Mouse (Mus musculus): ENCODE data around the gene Lrrc46.

Gene Lrrc46

GRCm38 (mm10) chr11:97041022-97041899 lies at the start of gene Lrrc46, which contains the start of gene Mrpl10:
TSS of gene Lrrc46 (minus strand) at chr11:97041407.
TSS of gene Mrpl10 (plus strand) at chr11:97041560.
- DNase-seq, result peak; percentile 84

- no peak for DNase-seq
Observed at GRCm38 (mm10) chr11:97086365-97086764, 45.2 kb upstream of the Lrrc46 start.

GRCm38 (mm10) chr11:97084821-97085505 lies 43.8 kb upstream of the Lrrc46 start:
- no peak for DNase-seq

- DNase-seq, result peak; percentile 80
Observed at GRCm38 (mm10) chr11:97083401-97084140, 42.4 kb upstream of the Lrrc46 start.

GRCm38 (mm10) chr11:97082977-97083376 lies 41.8 kb upstream of the Lrrc46 start:
- DNase-seq, result peak; percentile 70

- DNase-seq, result no peak
Observed at GRCm38 (mm10) chr11:97080291-97080690, 39.1 kb upstream of the Lrrc46 start.

GRCm38 (mm10) chr11:97078751-97079150 lies 37.5 kb upstream of the Lrrc46 start:
- DNase-seq, result no peak

GRCm38 (mm10) chr11:97074235-97074634 lies 33.0 kb upstream of the Lrrc46 start:
- DNase-seq, result no peak

- no peak for DNase-seq
Observed at GRCm38 (mm10) chr11:97072533-97072932, 31.3 kb upstream of the Lrrc46 start.

- no peak for DNase-seq
Observed at GRCm38 (mm10) chr11:97071129-97071528, 29.9 kb upstream of the Lrrc46 start.

- no peak for DNase-seq
Observed at GRCm38 (mm10) chr11:97069770-97070169, 28.6 kb upstream of the Lrrc46 start.

GRCm38 (mm10) chr11:97069333-97069732 lies 28.1 kb upstream of the Lrrc46 start:
- no peak for DNase-seq

GRCm38 (mm10) chr11:97066656-97067360 lies 25.6 kb upstream of the Lrrc46 start:
- DNase-seq, result no peak

GRCm38 (mm10) chr11:97065538-97066295 lies 24.5 kb upstream of the Lrrc46 start:
- DNase-seq, result no peak

GRCm38 (mm10) chr11:97063921-97064295 lies 22.7 kb upstream of the Lrrc46 start:
- DNase-seq, result no peak

GRCm38 (mm10) chr11:97063274-97063920 lies 22.2 kb upstream of the Lrrc46 start:
- DNase-seq, result no peak

- no peak for DNase-seq
Observed at GRCm38 (mm10) chr11:97052219-97052646, 11.0 kb upstream of the Lrrc46 start.

- no peak for DNase-seq
Observed at GRCm38 (mm10) chr11:97050944-97051586, 9.9 kb upstream of the Lrrc46 start.

- DNase-seq, result peak; percentile 86
Observed at GRCm38 (mm10) chr11:97050216-97050943, 9.2 kb upstream of the Lrrc46 start, which contains the start of gene Osbpl7. TSS of gene Osbpl7 (plus strand) at chr11:97050628.
